Mouse (Mus musculus) brain, embryonic 14.5 days (tissue): Measurements from ENCODE around the gene Fam189a1. TPM values are rescaled to one million over a fixed set of nuclear protein-coding genes. Genes with fewer than 3 reads are reported as not detected.
A peak's percentile ranks its signal among the peaks of the same experiment; 100 is the strongest.

Experiments
- DNase-seq: peaks from one replicate; pipeline ENCODE4 v3.0.0-alpha.2; 2011; ENCODE audit warnings: low read depth
- CTCF ChIP-seq: fragments of 200-500 bp; IDR thresholded peaks from 2 replicates; pipeline ENCODE4 v1.5.1; 2012; ENCODE audit warnings: inconsistent platforms, mild to moderate bottlenecking, moderate library complexity, borderline replicate concordance; ENCODE audit not compliant: insufficient read depth, insufficient read length; ENCODE audit errors: extremely low read depth
- POLR2A ChIP-seq: fragments of 200-500 bp; IDR thresholded peaks from 2 replicates; pipeline ENCODE4 v1.6.1; 2012; ENCODE audit warnings: mild to moderate bottlenecking, inconsistent platforms, borderline replicate concordance; ENCODE audit not compliant: poor library complexity, insufficient read depth, insufficient read length, severe bottlenecking; ENCODE audit errors: extremely low read depth
- polyA plus RNA-seq: library from polyadenylated mRNA; depleted of rRNA; stranded (reverse); fragments of >200 nt; gene quantifications from 2 replicates; pipeline ENCODE4 v1.2.3, GENCODE M21; 2012

The Fam189a1 gene
- polyA plus RNA-seq, 1 experiment = 34.3 TPM

DNA sequence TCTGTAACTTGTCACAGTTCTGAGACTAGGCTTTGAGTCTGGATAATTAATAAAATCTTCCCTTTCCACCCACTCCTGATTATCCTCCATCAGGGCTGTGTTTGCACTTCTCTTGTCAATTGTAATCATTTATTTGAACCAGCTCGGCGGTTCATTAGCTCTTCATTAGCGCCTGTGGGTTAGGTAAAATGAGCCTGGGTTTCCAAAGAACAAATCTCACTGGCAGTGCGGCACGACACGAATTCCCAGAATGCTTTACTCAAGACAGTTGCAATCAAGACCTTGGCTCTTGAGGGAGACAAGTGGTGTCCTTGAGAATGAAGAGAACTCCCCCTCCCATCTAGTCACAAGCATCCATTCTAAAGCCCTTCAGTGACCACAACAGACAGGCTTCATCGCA, 124.6 kb downstream of the Fam189a1 start:
- TF ChIP-seq POLR2A (no peak), CTCF (no peak)
- peak; percentile 78 for DNase-seq

DNA sequence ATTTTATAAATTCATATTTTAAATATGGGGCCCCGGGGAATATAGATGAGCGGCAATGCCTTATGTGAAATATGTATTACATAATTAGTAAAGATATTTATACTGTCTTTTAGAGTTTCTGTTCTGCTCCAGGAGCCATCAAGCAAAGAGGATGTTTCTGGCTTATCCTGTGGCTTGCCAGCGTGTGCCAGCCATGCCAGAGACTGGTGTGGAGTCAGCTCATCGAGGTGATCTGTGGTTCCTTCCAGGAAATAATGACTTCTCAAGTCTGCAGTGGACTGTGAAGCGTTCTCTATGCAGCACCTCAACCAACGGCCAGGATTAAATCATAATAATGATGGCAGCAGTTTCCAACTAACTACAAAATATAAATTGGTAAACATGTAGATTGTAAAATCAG, 125.2 kb downstream of the Fam189a1 start:
- TF ChIP-seq CTCF (no peak), POLR2A (no peak)

DNA sequence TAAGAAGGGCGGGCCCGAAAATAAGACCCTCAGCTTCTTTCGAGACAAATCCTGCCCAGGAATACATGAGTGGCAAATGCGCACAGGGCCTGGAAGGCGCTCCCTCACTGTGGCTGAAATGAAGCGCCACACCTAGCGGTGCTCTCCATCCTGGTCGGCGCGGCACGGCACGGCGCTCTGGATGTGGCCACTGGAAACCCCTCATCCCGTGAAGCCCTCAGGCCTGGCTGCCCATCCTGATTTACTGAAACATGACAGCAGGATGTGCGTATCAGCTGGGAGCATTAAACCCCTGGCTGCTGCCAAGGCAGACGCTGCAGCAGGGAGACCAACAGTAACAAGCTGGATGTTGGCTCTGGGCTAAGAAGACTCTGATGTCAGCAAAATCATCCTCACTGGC, 126.4 kb downstream of the Fam189a1 start:
- TF ChIP-seq CTCF (no peak), POLR2A (no peak)
- DNase-seq = peak; percentile 41

More for the DNA sequence above, 125.2 kb downstream of the Fam189a1 start:
- DNase-seq = no peak

DNA sequence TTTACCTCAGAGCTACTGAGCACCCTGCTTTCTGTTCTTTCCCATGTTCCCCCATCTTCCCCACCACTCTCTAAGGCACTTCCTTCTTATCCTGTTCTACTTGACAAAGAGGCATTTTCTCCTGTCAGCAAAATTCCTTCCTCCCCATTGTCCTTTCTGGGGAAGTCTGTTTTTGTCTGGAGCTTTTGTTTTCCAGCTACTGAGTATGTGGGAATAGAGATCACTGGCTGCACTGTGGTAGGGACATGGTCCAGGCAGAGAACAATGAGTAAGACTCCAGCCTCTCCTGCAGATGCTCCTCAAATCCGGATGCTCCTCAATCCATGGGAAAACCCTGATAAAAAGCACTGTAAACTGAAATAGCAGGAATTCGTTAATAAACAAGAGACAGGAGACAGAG, 135.1 kb downstream of the Fam189a1 start:
- TF ChIP-seq CTCF (no peak), POLR2A (no peak)
- no peak for DNase-seq

DNA sequence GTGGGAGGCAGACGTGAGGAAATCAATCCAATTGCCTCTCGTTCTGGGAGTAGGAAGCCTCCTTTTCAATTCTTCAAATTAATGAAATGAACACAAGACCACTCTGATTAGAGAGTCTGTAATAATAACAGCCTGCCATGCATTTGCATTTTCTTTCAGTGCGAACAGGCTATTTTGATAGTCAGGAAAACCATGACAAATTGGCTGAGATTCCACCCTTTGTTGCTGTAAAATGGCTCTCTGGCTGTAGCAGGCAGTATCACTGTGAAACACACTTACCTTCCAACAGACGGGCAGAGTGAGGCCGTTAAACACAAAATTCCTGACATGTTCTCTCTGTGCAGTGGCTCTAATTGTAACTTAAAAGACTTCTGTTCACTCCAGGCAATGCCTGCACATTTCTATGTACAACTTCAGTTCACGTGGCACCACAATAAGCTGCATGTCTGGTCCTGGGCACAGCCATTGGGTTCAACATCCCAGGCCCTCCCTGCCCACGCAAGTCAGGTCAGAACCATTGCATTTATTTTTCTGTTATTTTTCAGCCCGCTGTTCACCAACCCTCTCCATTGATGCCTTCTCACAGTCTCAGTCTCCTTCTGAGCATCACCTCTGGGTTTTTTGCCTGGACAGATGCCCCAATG, 138.2 kb downstream of the Fam189a1 start:
- DNase-seq = peak; percentile 91
- TF ChIP-seq CTCF (no peak), POLR2A (no peak)

DNA sequence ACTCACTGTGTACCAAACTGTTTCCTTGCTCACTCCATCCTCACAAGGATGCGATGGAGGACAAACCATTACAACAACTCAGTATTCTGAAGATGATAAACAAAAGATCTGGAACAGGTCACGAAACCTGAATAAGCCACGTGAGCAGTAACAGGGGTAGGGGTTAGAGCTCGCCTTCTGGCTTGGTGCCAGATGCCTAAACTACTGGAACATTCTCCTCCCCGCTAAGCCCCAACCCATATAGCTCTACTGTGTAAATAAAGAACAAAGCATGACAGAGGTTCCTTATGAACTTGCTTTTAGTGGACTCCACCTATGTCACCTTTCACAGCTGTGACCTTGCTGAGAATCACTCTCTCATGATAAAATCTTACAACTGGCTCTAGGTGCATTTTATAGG, 139.0 kb downstream of the Fam189a1 start:
- TF ChIP-seq CTCF = no peak
- no peak for TF ChIP-seq POLR2A
- no peak for DNase-seq

DNA sequence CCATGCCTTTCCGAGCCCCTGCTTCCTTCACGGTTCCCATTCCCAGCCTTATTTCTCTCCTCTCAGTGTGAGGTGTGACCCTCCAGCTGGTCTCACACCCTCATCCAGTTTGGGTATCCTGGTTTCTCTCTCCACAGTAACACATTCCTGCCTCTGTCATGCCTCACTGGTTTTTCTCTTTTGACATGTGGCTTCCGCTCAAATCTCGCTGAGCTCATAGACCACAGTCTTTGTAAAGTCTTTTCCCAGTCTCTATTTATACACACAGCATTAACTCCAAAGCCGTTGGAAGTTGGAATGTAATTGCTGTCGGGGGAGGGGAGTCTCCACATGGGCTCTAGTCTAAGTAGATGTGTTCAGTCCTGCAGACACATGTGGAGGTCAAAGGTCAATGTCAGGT, 145.2 kb downstream of the Fam189a1 start:
- no peak for TF ChIP-seq CTCF
- no peak for TF ChIP-seq POLR2A
- DNase-seq = peak; percentile 68

DNA sequence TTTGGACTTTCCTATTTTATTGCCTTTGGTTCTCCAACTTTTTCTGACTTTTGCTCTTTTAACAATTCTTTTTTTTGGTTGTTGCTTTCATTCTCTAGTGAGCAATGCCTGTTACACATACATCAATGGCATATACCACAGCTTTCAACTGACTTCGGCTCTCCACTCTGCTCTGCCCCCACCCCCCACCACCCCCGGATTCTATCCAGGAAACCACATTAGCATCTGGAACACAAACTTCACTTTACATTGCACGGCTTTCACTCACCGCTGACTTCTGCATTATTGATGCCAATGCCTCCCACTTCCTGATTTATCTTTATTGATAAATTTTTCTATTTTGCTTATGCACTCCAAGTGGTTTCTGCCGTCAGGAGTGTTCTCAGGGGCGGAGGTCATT, 146.1 kb downstream of the Fam189a1 start:
- TF ChIP-seq POLR2A = no peak
- no peak for TF ChIP-seq CTCF
- no peak for DNase-seq

DNA sequence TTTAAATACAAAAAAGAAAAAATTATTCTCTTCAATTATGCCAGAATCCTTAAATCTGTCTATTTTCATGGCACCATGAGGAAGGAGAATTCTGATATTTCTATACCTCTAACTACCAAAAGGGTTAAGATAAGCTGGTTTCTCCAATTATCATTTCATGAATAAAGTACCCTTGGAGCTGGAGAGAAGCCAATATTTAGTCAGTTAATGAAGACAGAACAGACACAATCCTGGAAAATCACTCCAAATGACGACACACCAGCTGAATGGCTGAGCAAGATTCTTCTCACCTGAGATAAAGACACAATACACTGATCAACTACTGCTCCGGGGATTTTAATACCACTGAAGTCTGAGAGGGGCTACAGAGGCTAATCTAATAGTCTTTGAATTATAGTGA, 150.6 kb downstream of the Fam189a1 start:
- TF ChIP-seq CTCF = no peak
- TF ChIP-seq POLR2A = no peak
- peak; percentile 65 for DNase-seq

DNA sequence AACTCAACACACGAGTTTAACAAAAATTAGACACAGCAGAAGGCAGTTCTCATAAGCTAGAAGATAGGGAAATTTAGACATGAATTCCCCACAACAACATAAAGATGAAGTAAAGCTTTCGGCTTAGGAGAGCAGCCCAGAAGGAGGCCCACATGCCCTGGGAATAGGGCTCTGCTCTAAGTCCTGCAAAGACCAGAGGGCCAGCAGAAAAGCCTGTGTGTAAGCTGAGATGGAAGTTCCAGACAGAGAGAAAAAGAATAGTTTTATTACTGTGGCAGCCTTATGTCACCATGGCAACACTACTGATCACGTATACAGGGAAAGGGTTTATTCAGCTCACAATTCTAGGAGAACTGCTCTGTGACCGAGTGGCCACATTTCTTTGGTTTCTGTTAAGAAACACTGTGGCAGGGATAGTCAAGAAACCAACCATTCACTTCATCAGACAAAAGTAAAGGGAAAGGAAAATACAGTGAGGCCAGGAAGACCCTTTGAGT, 156.6 kb downstream of the Fam189a1 start:
- peak; percentile 54 for DNase-seq
- TF ChIP-seq POLR2A (no peak), CTCF (no peak)

DNA sequence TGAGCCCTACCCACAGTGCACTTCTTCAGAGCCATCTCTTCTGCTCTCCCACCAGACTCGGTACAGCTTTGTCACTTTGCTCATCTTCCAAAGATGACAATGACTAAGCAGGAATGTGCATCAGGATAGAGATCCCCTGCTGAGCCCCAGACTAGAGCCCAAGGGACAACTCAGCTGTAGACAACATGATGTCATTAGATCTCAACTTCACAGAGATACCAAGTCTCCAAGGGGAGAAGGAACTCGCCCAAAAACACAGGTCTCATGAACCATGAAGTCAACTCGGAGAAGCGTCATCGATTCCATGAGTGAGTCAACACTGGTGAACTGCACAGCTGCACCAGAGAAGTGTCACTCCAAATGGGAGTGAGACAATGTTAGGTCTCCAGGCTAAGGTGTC, 158.6 kb downstream of the Fam189a1 start:
- TF ChIP-seq CTCF (no peak), POLR2A (no peak)
- no peak for DNase-seq

DNA sequence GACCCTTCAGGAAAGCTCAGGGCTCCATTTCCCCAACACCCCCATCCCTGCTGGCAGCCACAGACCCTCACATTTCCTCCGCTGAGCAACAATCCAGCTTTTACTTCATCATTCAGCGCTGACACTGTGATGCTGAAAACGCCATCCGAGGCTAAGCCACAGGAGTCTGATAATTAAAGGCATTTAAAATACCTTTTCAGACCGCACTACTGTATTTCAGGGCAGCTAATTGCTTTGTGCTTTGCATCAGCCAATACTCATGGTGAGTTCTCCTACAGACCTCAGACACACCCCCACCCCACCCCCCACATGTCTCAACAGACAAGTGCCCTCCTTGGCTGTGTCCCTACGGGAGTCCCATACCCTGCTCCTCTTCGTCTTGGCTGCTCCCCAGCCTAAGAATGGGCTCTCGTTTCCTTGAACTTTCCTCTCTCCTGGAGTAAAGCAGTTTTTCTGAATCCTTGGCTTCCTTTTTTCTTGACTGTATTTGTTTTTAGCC, 160.4 kb downstream of the Fam189a1 start:
- peak; percentile 63 for DNase-seq

More for the DNA sequence above, 160.4 kb downstream of the Fam189a1 start:
- TF ChIP-seq POLR2A = no peak
- TF ChIP-seq CTCF = no peak
